Mouse (Mus musculus): ENCODE results near the gene Adtrp. TPM values are rescaled to one million over a fixed set of nuclear protein-coding genes. Genes with fewer than 3 reads are reported as not detected.

The Adtrp gene
- total RNA-seq, 2 experiments from 2014 or later, result not detected

- no peak for ATAC-seq (replicated peaks; ENCODE audit: poor library complexity, severe bottlenecking)
These were observed 129.4 kb downstream of the Adtrp start for GRCm38 (mm10) chr13:41718051-41718450.

Other genes starting within 250 kb of the Adtrp start
- gene Tmem170b, start 241.8 kb downstream of the Adtrp start, total RNA-seq (2014; fragmentation: Nextera tagmentation), result 23.8 and 24.3 TPM in 2 replicates
- gene Tmem170b, start 241.8 kb downstream of the Adtrp start, total RNA-seq (2017), result 20.8 and 24.3 TPM in 2 replicates
- 40.4 and 52.8 TPM in 2 replicates for gene Hivep1, start 204.3 kb upstream of the Adtrp start, total RNA-seq (2014; fragmentation: Nextera tagmentation)
- gene Hivep1, start 204.3 kb upstream of the Adtrp start, total RNA-seq (2017), result 7.2 and 8.9 TPM in 2 replicates

Data from granulocyte monocyte progenitor cell, adult 5-6 weeks (primary cell).